Mouse (Mus musculus) kidney, postnatal 4 days (tissue): ENCODE measurements around the gene Tmem235.
A peak's percentile ranks its signal among the peaks of the same experiment; 100 is the strongest.

Experiments
- DNase-seq, 2 experiments: peaks; one replicate each; pipeline ENCODE4 v3.0.0; 2021; ENCODE audit warnings: mixed read lengths in 2 of 2

Tmem235 gene

GRCm38 (mm10) chr11:117870688-117871365 lies 10.3 kb downstream of the Tmem235 start:
- DNase-seq = peak; percentile 77 to 84

- no peak for DNase-seq
Observed at GRCm38 (mm10) chr11:117871376-117871775, 10.8 kb downstream of the Tmem235 start.

- no peak for DNase-seq
Observed at GRCm38 (mm10) chr11:117871911-117872584, 11.5 kb downstream of the Tmem235 start.

GRCm38 (mm10) chr11:117872861-117873608 lies 12.5 kb downstream of the Tmem235 start, which contains the start of gene Tha1:
Gene Tha1, minus strand, starts transcription at chr11:117873481.
- DNase-seq = peak; percentile 84 to 90

- peak in 1 of 2 experiments; percentile 57 for DNase-seq
Observed at GRCm38 (mm10) chr11:117874419-117874818, 13.9 kb downstream of the Tmem235 start.

GRCm38 (mm10) chr11:117875681-117876080 lies 15.1 kb downstream of the Tmem235 start:
- DNase-seq = no peak

GRCm38 (mm10) chr11:117877917-117878745 lies 17.6 kb downstream of the Tmem235 start:
- DNase-seq = peak; percentile 65 to 83

GRCm38 (mm10) chr11:117878892-117879291 lies 18.3 kb downstream of the Tmem235 start:
- DNase-seq = peak; percentile 33 to 45

GRCm38 (mm10) chr11:117879676-117880075 lies 19.1 kb downstream of the Tmem235 start:
- DNase-seq = no peak

- DNase-seq = peak in 1 of 2 experiments; percentile 22
Observed at GRCm38 (mm10) chr11:117880336-117880976, 19.9 kb downstream of the Tmem235 start.

GRCm38 (mm10) chr11:117880977-117881358 lies 20.4 kb downstream of the Tmem235 start:
- peak in 1 of 2 experiments; percentile 21 for DNase-seq

- peak; percentile 69 to 75 for DNase-seq
Observed at GRCm38 (mm10) chr11:117881787-117882186, 21.2 kb downstream of the Tmem235 start.

- peak; percentile 39 to 47 for DNase-seq
Observed at GRCm38 (mm10) chr11:117882208-117882607, 21.7 kb downstream of the Tmem235 start.

GRCm38 (mm10) chr11:117886000-117886399 lies 25.4 kb downstream of the Tmem235 start:
- DNase-seq = no peak

GRCm38 (mm10) chr11:117888168-117888852 lies 27.8 kb downstream of the Tmem235 start:
- no peak for DNase-seq

- peak; percentile 71 to 78 for DNase-seq
Observed at GRCm38 (mm10) chr11:117888853-117889822, 28.6 kb downstream of the Tmem235 start.

GRCm38 (mm10) chr11:117889887-117890340 lies 29.4 kb downstream of the Tmem235 start:
- DNase-seq = peak in 1 of 2 experiments; percentile 19

- peak; percentile 66 to 78 for DNase-seq
Observed at GRCm38 (mm10) chr11:117890519-117891282, 30.1 kb downstream of the Tmem235 start.

GRCm38 (mm10) chr11:117891581-117892175 lies 31.1 kb downstream of the Tmem235 start:
- no peak for DNase-seq
